Mouse (Mus musculus) spleen, adult 2 months (tissue): ENCODE results near the gene Sucnr1. TPM values are rescaled to one million over a fixed set of nuclear protein-coding genes. Genes with fewer than 3 reads are reported as not detected.

ENCODE experiments used
- DNase-seq, 2 experiments: peaks; one replicate each; pipeline versions ENCODE4 v3.0.0 to v3.0.0-alpha.2; 2012 to 2021; ENCODE audit warnings: low spot score in 2 of 2, low read depth in 1 of 2
- H3K27ac ChIP-seq: fragments of 200-500 bp; 2 replicates; pipeline ENCODE4 v1.5.1; 2012; ENCODE audit warnings: low read length, inconsistent platforms; ENCODE audit not compliant: insufficient read depth
- H3K27me3 ChIP-seq: fragments of 200-500 bp; 2 replicates; pipeline ENCODE4 v1.6.1; 2012; ENCODE audit warnings: mild to moderate bottlenecking, moderate library complexity, low read length, inconsistent platforms; ENCODE audit not compliant: control insufficient read depth, insufficient read depth
- H3K36me3 ChIP-seq: fragments of 200-500 bp; 2 replicates; pipeline ENCODE4 v1.6.1; 2012; ENCODE audit warnings: mild to moderate bottlenecking, low read length, inconsistent platforms; ENCODE audit not compliant: control insufficient read depth, insufficient read depth
- H3K4me1 ChIP-seq: fragments of 200-500 bp; 2 replicates; pipeline ENCODE4 v1.6.1; 2011; ENCODE audit warnings: inconsistent platforms; ENCODE audit not compliant: control insufficient read depth, insufficient read depth, insufficient read length
- H3K4me3 ChIP-seq: fragments of 200-500 bp; 2 replicates; pipeline ENCODE4 v1.5.1; 2011; ENCODE audit warnings: mild to moderate bottlenecking, inconsistent platforms; ENCODE audit not compliant: insufficient read depth, insufficient read length; ENCODE audit errors: extremely low read depth
- CTCF ChIP-seq: fragments of 200-500 bp; IDR thresholded peaks from 2 replicates; pipeline ENCODE4 v1.5.1; 2011; ENCODE audit warnings: mild to moderate bottlenecking, inconsistent platforms; ENCODE audit not compliant: insufficient read depth, insufficient read length, insufficient replicate concordance; ENCODE audit errors: extremely low read depth
- POLR2A ChIP-seq: fragments of 200-500 bp; IDR thresholded peaks from 2 replicates; pipeline ENCODE4 v1.6.1; 2011; ENCODE audit warnings: low read depth, low read length, inconsistent platforms
- WGBS: fragments of 180-500 bp; shearing (Covaris S2); methylation state at CpG from one replicate; pipeline ENCODE4 v1.1.7; 2018; 5-methylcytosine and 5-hydroxymethylcytosine counted together
- polyA plus RNA-seq: library from polyadenylated mRNA; depleted of rRNA; stranded (reverse); fragments of >200 nt; gene quantifications from 2 replicates; pipeline ENCODE4 v1.2.3, GENCODE M21; 2012

Sucnr1 gene
- polyA plus RNA-seq, 1 experiment, result 1.8 TPM

- Histone ChIP-seq H3K36me3 (no peaks in the 10 kb centered on the region), H3K4me1 (peaks cover 4% of the 10 kb centered on the region), H3K27me3 (no peaks in the 10 kb centered on the region), H3K4me3 (no peak overlapping the region), H3K27ac (no peak overlapping the region)
- WGBS, result 78% methylated on average over 4 of the region's 4 CpGs
- DNase-seq, result no peak
- no peak for TF ChIP-seq CTCF
- no peak for TF ChIP-seq POLR2A
Measured at GRCm38 (mm10) chr3:60111135-60111710, 29.6 kb downstream of the Sucnr1 start.

GRCm38 (mm10) chr3:60111889-60112646 lies 30.4 kb downstream of the Sucnr1 start:
- WGBS, result 86% methylated on average over 6 of the region's 6 CpGs
- H3K4me3 ChIP-seq, result no peak overlapping the region
- H3K27me3 ChIP-seq, result no peaks in the 10 kb centered on the region
- H3K4me1 ChIP-seq, result peaks cover 4% of the 10 kb centered on the region
- TF ChIP-seq CTCF, result no peak
- no peak for TF ChIP-seq POLR2A
- no peak overlapping the region for H3K27ac ChIP-seq
- H3K36me3 ChIP-seq, result no peaks in the 10 kb centered on the region
- DNase-seq, result peak in 1 of 2 experiments; percentile 11

- Histone ChIP-seq H3K4me3 (no peak overlapping the region), H3K27me3 (no peaks in the 10 kb centered on the region), H3K4me1 (peaks cover 4% of the 10 kb centered on the region), H3K27ac (no peak overlapping the region), H3K36me3 (no peaks in the 10 kb centered on the region)
- 74% methylated on average over 2 of the region's 2 CpGs for WGBS
- TF ChIP-seq CTCF (no peak), POLR2A (no peak)
- no peak for DNase-seq
Measured at GRCm38 (mm10) chr3:60114571-60114970, 32.9 kb downstream of the Sucnr1 start.

- DNase-seq, result no peak
- Histone ChIP-seq H3K27ac (no peak overlapping the region), H3K4me1 (no peaks in the 10 kb centered on the region), H3K4me3 (no peak overlapping the region), H3K36me3 (no peaks in the 10 kb centered on the region), H3K27me3 (no peaks in the 10 kb centered on the region)
- WGBS, result 93% methylated on average over 3 of the region's 3 CpGs
- TF ChIP-seq CTCF, result no peak
- TF ChIP-seq POLR2A, result no peak
Measured at GRCm38 (mm10) chr3:60121449-60121848, 39.8 kb downstream of the Sucnr1 start.

GRCm38 (mm10) chr3:60123859-60124794 lies 42.5 kb downstream of the Sucnr1 start:
- WGBS, result 68% methylated on average over 9 of the region's 9 CpGs
- DNase-seq, result no peak
- Histone ChIP-seq H3K4me3 (no peak overlapping the region), H3K27ac (no peak overlapping the region), H3K27me3 (no peaks in the 10 kb centered on the region), H3K4me1 (no peaks in the 10 kb centered on the region), H3K36me3 (no peaks in the 10 kb centered on the region)
- TF ChIP-seq POLR2A (no peak), CTCF (no peak)

- no peaks in the 10 kb centered on the region for H3K4me1 ChIP-seq
- WGBS, result 83% methylated on average over 2 of the region's 2 CpGs
- H3K36me3 ChIP-seq, result no peaks in the 10 kb centered on the region
- H3K27ac ChIP-seq, result no peak overlapping the region
- DNase-seq, result no peak
- no peaks in the 10 kb centered on the region for H3K27me3 ChIP-seq
- H3K4me3 ChIP-seq, result no peak overlapping the region
- TF ChIP-seq CTCF, result no peak
- no peak for TF ChIP-seq POLR2A
Measured at GRCm38 (mm10) chr3:60126564-60126963, 44.9 kb downstream of the Sucnr1 start.

- WGBS, result 91% methylated on average over 2 of the region's 2 CpGs
- no peaks in the 10 kb centered on the region for H3K4me1 ChIP-seq
- DNase-seq, result no peak
Measured at GRCm38 (mm10) chr3:60128282-60128681, 46.6 kb downstream of the Sucnr1 start.

More at GRCm38 (mm10) chr3:60128282-60128681, 46.6 kb downstream of the Sucnr1 start:
- no peaks in the 10 kb centered on the region for H3K27me3 ChIP-seq
- no peaks in the 10 kb centered on the region for H3K36me3 ChIP-seq
- H3K27ac ChIP-seq, result no peak overlapping the region
- no peak overlapping the region for H3K4me3 ChIP-seq
- no peak for TF ChIP-seq POLR2A
- TF ChIP-seq CTCF, result no peak
